Mouse (Mus musculus) bone marrow macrophage, adult 2 months (primary cell): ENCODE measurements around the gene Ptgfrn. TPM values are rescaled to one million over a fixed set of nuclear protein-coding genes. Genes with fewer than 3 reads are reported as not detected.

ENCODE experiments used
- H3K27ac ChIP-seq: 2 replicates; pipeline ENCODE4 v1.5.1; 2012; ENCODE audit warnings: low read depth, low read length; ENCODE audit not compliant: insufficient read depth
- H3K4me1 ChIP-seq: 2 replicates; pipeline ENCODE4 v1.6.1; 2012; ENCODE audit warnings: low read length; ENCODE audit not compliant: control insufficient read depth, insufficient read depth
- H3K4me3 ChIP-seq: 2 replicates; pipeline ENCODE4 v1.5.1; 2012; ENCODE audit warnings: mild to moderate bottlenecking, low read length, moderate library complexity; ENCODE audit not compliant: insufficient read depth
- CTCF ChIP-seq: IDR thresholded peaks from 2 replicates; pipeline ENCODE4 v1.5.1; 2012; ENCODE audit warnings: low read depth, mild to moderate bottlenecking, low read length, moderate library complexity
- POLR2A ChIP-seq: IDR thresholded peaks from 2 replicates; pipeline ENCODE4 v1.6.1; 2012; ENCODE audit warnings: mild to moderate bottlenecking, low read depth, low read length, borderline replicate concordance
- polyA plus RNA-seq: library from polyadenylated mRNA; stranded (reverse); fragments of >200 nt; gene quantifications from 2 replicates; pipeline ENCODE4 v1.2.4, GENCODE M21; 2012; ENCODE audit not compliant: missing spikeins, insufficient read depth, insufficient read length

The Ptgfrn gene
- polyA plus RNA-seq, 1 experiment, result 3.6 TPM

- no peaks in the 10 kb centered on the region for H3K4me1 ChIP-seq
- H3K27ac ChIP-seq, result no peak overlapping the region
- H3K4me3 ChIP-seq, result no peak overlapping the region
- TF ChIP-seq CTCF (no peak), POLR2A (no peak)
Measured at GRCm38 (mm10) chr3:101117386-101117749, 7.3 kb upstream of the Ptgfrn start.

DNA sequence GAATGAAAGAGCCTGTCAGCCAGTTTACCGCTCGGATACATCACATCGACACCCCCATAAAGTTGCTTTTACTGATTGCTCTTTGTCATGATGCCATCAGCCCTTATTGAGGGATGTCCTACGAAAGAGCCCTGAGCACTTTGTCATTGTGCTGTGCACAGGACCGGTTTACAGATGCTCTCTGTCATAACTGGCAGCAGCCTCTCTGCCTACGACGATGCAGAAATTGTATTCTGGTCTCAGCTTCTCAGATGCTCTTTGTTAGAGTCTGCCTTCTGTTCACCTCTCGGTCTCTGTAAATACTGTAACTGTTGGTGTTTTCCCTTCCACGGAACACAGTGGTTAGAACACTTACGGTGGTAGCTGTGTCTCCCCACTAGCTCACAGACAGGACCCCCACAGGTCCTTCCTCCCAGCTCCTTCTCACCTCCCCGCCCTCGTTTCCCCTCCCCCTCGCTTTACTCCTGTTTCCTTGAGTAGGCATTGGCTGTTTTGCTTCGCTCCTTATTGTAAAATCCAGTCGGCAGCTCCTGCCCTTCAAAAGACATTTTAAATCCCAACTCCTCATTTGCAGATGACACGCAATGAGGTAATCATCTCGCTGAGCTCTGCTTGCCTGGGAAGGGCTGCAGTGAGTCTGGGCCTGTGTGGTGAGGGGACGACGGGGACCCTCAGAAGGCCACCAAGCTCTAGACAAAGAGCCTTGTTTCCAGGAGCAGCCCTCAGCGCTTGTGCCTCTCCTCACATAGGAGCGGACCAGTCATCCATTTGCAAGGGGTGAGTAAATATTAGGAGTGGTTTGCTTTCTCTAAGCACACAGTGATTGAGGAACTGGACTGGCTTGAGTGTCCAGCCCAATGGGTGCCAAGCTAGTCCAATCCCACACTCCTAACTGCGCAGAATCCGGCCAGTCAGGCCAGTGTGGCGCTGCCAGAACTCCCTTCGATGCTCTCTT lies 6.6 kb upstream of the Ptgfrn start:
- H3K4me1 ChIP-seq, result no peaks in the 10 kb centered on the region
- TF ChIP-seq CTCF (no peak), POLR2A (no peak)
- H3K27ac ChIP-seq, result no peak overlapping the region
- no peak overlapping the region for H3K4me3 ChIP-seq

- no peaks in the 10 kb centered on the region for H3K4me1 ChIP-seq
- TF ChIP-seq POLR2A (no peak), CTCF (no peak)
- H3K4me3 ChIP-seq, result no peak overlapping the region
- no peak overlapping the region for H3K27ac ChIP-seq
Measured at GRCm38 (mm10) chr3:101112518-101112894, 2.4 kb upstream of the Ptgfrn start.

DNA sequence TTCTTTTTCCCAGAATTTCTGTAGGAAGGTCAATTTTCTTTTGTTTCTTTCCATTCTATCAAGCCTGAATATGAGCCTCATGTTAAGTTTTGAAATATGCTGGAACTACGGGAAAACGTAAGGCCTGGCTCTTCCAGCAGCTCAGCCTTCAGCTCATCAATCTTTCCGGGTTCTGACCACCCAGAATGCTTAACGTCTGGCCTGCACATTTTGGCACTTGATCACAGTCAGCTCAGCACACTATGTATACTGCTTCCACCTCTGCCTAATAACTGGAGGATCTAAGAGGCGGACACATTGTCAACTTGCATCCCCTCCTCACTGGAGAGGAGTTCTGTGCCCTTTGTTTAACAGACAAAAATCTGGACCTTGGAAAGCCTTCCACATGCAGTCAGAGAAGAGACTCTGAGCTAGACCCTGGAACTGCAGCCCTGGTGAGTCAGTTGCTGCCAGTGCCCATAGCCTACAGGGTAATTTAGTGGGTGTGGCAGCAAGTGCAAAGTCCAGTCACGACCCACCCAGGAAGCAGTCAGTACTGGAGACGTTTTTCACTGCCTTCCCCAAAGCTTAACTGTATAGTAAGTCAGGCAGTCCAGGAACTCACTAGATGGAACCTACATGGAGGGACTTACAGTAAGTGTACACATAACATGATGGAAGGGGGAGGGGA lies 1.9 kb upstream of the Ptgfrn start:
- TF ChIP-seq POLR2A (no peak), CTCF (no peak)
- Histone ChIP-seq H3K4me1 (no peaks in the 10 kb centered on the region), H3K4me3 (no peak overlapping the region), H3K27ac (no peak overlapping the region)

DNA sequence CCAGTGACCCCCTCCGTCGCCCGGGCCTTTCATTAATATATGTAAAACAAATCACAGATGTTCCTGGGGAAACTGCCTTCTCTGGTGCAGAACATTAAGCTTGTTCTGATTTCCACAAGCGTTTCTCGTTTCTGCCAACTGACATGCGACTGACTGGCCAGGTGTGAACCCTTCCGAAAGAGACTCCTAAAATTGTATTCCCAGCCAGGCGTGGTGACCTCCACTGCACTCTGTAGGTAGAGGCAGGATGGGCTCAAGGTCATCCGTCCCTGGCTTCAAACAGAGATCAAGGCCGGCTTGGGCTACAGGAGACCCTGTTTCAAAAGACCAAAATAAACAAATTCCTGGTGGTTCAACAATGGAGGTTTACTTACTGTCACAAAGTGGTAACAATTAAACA lies 1.2 kb upstream of the Ptgfrn start:
- H3K4me1 ChIP-seq, result no peaks in the 10 kb centered on the region
- no peak overlapping the region for H3K4me3 ChIP-seq
- H3K27ac ChIP-seq, result no peak overlapping the region
- TF ChIP-seq CTCF (no peak), POLR2A (no peak)

GRCm38 (mm10) chr3:101110838-101111103 lies 693 bp upstream of the Ptgfrn start:
- Histone ChIP-seq H3K4me3 (no peak overlapping the region), H3K27ac (no peak overlapping the region), H3K4me1 (no peaks in the 10 kb centered on the region)
- TF ChIP-seq CTCF, result no peak
- no peak for TF ChIP-seq POLR2A

DNA sequence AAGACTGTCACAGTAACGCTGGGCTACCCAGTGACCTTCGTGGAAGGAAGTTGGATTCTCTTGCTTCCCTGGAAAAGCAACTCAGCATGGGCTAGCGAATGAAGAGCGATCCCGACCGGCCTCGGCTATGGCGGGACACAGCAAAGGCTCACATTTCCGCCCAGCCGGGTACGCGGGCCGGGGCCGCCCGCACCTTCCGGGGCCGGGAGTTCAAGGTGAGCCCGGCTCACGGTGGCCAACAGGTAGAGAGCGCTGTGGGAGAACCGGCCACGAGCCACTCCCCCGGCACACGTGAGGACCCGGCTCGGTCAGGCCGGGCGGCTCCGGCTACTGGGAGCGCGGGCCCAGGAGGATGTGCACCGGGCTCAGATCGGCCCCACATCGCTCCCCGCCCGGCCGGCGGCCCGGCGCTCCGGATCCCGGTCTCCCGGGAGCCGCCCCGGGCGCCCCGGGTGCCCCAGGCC lies 488 bp downstream of the Ptgfrn start:
- Histone ChIP-seq H3K27ac (no peak overlapping the region), H3K4me3 (peak overlapping the region; percentile 67), H3K4me1 (no peaks in the 10 kb centered on the region)
- TF ChIP-seq CTCF (no peak), POLR2A (no peak)

DNA sequence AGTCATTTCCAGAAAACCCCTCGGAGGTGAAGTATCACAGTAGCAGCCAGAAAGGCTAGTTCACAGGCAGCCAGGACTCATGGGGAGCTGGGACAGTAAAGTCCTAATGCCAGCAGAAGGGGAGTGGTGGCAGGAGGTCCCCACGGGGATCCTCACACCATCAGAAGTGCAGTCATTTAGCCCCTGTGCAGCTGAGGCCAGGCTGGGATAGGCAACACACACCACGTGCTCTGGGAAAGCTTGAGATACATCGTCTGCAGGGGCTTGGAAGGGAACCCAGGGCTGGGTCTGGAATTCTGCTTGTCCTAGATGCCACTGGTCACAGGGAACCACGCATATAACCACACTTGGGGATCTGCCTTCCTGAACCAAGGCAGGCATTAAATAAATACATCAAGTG lies 1.2 kb downstream of the Ptgfrn start:
- no peaks in the 10 kb centered on the region for H3K4me1 ChIP-seq
- TF ChIP-seq CTCF, result no peak
- no peak for TF ChIP-seq POLR2A
- no peak overlapping the region for H3K4me3 ChIP-seq
- H3K27ac ChIP-seq, result no peak overlapping the region

DNA sequence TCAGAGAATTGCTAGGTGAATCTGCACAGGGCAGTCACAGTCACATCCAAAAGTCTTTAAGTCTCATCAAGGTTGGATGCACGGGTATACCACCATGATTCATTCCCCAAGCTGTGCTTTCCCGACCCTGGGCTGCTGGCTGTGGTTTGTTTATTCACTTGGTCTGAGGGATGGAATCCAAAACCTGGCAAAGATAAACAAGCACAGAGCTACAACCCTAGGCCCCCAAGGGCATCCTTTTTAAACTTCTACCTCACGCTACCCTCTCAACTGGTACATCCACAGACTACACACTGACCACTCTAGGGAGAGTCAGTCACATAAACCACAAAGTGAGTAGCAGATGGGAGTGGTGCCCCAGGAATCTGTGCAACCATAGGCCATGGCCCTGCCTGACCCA lies 1.8 kb downstream of the Ptgfrn start:
- H3K4me1 ChIP-seq, result no peaks in the 10 kb centered on the region
- no peak overlapping the region for H3K27ac ChIP-seq
- H3K4me3 ChIP-seq, result no peak overlapping the region
- no peak for TF ChIP-seq CTCF
- no peak for TF ChIP-seq POLR2A

- Histone ChIP-seq H3K4me3 (no peak overlapping the region), H3K4me1 (no peaks in the 10 kb centered on the region), H3K27ac (no peak overlapping the region)
- TF ChIP-seq CTCF (no peak), POLR2A (no peak)
Measured at GRCm38 (mm10) chr3:101106326-101106725, 3.8 kb downstream of the Ptgfrn start.

- no peaks in the 10 kb centered on the region for H3K4me1 ChIP-seq
- TF ChIP-seq CTCF (no peak), POLR2A (no peak)
- H3K27ac ChIP-seq, result no peak overlapping the region
- H3K4me3 ChIP-seq, result no peak overlapping the region
Measured at GRCm38 (mm10) chr3:101105486-101105885, 4.6 kb downstream of the Ptgfrn start.
